Mouse (Mus musculus): ENCODE measurements around the gene Flad1. TPM values are rescaled to one million over a fixed set of nuclear protein-coding genes. Genes with fewer than 3 reads are reported as not detected.

Flad1 gene
- polyA plus RNA-seq, 2 experiments = 26.8 to 32.8 TPM

DNA sequence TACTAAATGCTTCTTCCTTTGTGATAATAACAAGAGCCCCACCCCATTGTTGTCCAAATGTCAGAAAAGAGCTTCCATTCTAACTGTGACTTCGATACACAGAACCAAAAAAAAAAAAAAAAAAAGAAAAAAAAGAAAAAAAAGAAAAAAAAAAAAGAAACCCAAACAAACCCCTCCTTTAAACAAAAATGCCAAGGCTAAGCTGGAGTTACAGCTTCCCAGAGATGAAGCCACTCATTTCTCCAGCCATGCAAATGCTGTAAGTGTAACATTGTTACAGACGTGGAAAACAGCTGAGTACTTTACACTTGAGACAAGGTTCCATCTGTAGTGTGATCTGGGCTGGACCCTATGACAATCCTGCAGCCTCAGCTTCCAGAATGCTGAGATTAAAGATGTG lies 5.5 kb upstream of the Flad1 start:
- 21% methylated on average over 2 of the region's 2 CpGs for WGBS

DNA sequence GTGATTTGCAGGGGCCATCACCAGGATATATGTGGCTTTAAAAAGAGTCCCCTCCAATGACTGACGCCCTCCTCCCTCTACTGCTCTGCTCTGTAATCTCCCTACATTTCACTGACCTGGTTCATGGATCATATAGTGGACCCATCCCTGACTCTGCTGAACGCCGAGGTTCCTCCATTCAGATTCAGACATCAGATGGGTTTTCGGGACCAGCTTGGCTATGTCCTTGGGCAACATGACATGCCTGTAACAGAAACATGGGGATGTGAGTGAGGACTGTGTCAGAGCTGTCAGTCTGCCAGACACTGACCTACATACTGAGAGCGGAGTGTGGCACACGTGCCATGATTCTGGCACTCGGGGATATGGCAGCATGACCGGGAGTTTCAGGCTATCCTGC lies 4.5 kb upstream of the Flad1 start:
- Histone ChIP-seq H3K4me3 (replicated peaks; ENCODE audit: low read length) (no peak overlapping the region), H3K4me1 (ENCODE audit: control insufficient read depth, insufficient read depth, low read length) (peaks cover 20% of the 10 kb centered on the region), H3K27ac (replicated peaks; ENCODE audit: low read depth, low read length) (no peak overlapping the region), H3K4me2 (replicated peaks; ENCODE audit: low read depth, low read length, severe bottlenecking) (no peak overlapping the region), H3K27me3 (ENCODE audit: control insufficient read depth, insufficient read depth, low read length) (no peaks in the 10 kb centered on the region), H3K9ac (ENCODE audit: low read depth, low read length, severe bottlenecking) (no peak overlapping the region), H3K9me3 (ENCODE audit: control insufficient read depth, low read length) (no peaks in the 10 kb centered on the region), H3K36me3 (ENCODE audit: control insufficient read depth, insufficient read depth, low read length) (peaks cover 29% of the 10 kb centered on the region)
- 96% methylated on average over 8 of the region's 8 CpGs for WGBS
- TF ChIP-seq POLR2A (IDR thresholded peaks at IDR 0.05; ENCODE audit: borderline replicate concordance, extremely low read depth, insufficient read depth, insufficient read length) = no peak
- DNase-seq (ENCODE audit: low spot score) (no peak), ATAC-seq (ENCODE audit: low FRiP score, low read depth) (no peak)

More for the DNA sequence above, 5.5 kb upstream of the Flad1 start:
- Histone ChIP-seq H3K4me1 (ENCODE audit: control insufficient read depth, insufficient read depth, low read length) (peaks cover 20% of the 10 kb centered on the region), H3K27me3 (ENCODE audit: control insufficient read depth, insufficient read depth, low read length) (no peaks in the 10 kb centered on the region), H3K36me3 (ENCODE audit: control insufficient read depth, insufficient read depth, low read length) (peaks cover 31% of the 10 kb centered on the region), H3K27ac (replicated peaks; ENCODE audit: low read depth, low read length) (peak overlapping the region; percentile 88; the same call in 1 of the 2 replicates), H3K9ac (ENCODE audit: low read depth, low read length, severe bottlenecking) (peak overlapping the region; percentile 64), H3K4me3 (replicated peaks; ENCODE audit: low read length) (peak overlapping the region; percentile 61), H3K4me2 (replicated peaks; ENCODE audit: low read depth, low read length, severe bottlenecking) (peak overlapping the region; percentile 84), H3K9me3 (ENCODE audit: control insufficient read depth, low read length) (no peaks in the 10 kb centered on the region)
- DNase-seq (ENCODE audit: low spot score) = no peak
- ATAC-seq (ENCODE audit: low FRiP score, low read depth) = no peak
- TF ChIP-seq POLR2A (IDR thresholded peaks at IDR 0.05; ENCODE audit: borderline replicate concordance, extremely low read depth, insufficient read depth, insufficient read length) = no peak

DNA sequence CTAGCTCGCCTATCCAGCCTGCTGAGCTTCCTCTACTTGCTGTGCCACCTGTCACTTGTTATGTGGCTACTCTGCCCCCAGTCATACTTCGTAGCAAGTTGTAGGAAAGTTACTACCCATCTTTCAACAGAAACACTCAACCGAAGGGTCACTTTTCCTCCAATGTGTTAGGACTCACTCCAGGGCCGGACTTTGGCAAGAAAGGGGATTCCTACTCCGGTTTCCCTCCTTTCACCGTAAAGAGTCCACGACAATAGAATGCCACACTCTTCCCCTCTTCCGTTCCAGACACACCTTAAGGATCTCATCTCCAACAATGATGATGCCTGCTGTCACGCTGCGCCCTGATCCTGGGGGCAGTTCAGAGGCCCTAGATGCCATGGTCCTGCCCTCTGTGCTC lies 806 bp downstream of the Flad1 start:
- Histone ChIP-seq H3K4me2 (replicated peaks; ENCODE audit: low read depth, low read length, severe bottlenecking) (peak overlapping the region; percentile 72), H3K27ac (replicated peaks; ENCODE audit: low read depth, low read length) (no peak overlapping the region), H3K36me3 (ENCODE audit: control insufficient read depth, insufficient read depth, low read length) (peaks cover 31% of the 10 kb centered on the region), H3K27me3 (ENCODE audit: control insufficient read depth, insufficient read depth, low read length) (no peaks in the 10 kb centered on the region), H3K9me3 (ENCODE audit: control insufficient read depth, low read length) (no peaks in the 10 kb centered on the region), H3K9ac (ENCODE audit: low read depth, low read length, severe bottlenecking) (peak overlapping the region; percentile 21; the same call in 1 of the 2 replicates), H3K4me1 (ENCODE audit: control insufficient read depth, insufficient read depth, low read length) (peaks cover 7% of the 10 kb centered on the region), H3K4me3 (replicated peaks; ENCODE audit: low read length) (peak overlapping the region; percentile 50)
- WGBS = 77% methylated on average over 10 of the region's 10 CpGs
- no peak for TF ChIP-seq POLR2A (IDR thresholded peaks at IDR 0.05; ENCODE audit: borderline replicate concordance, extremely low read depth, insufficient read depth, insufficient read length)
- ATAC-seq (ENCODE audit: low FRiP score, low read depth) (no peak), DNase-seq (ENCODE audit: low spot score) (no peak)

DNA sequence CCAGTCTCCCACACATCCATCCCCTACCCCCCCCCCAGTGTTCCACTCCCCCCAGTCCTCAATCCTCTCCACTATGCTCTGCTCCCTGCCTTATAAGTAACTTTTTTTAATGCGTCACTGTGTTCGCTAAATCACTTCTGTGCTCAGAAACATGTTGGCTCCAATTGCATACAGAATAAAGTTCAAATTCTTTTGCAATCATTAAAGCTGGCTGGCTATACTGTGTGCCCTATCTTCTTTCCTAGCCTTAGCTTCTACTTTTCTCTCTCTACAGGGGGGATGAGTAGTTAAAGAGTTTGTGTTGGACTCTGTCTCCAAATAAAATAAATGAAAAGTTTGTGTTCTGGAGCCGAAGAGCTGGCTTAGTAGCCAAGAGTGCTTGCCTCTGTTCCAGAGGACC lies 2.0 kb downstream of the Flad1 start:
- no peaks in the 10 kb centered on the region for H3K27me3 ChIP-seq (ENCODE audit: control insufficient read depth, insufficient read depth, low read length)
- ATAC-seq (ENCODE audit: low FRiP score, low read depth) = no peak
- H3K27ac ChIP-seq (replicated peaks; ENCODE audit: low read depth, low read length) = no peak overlapping the region
- no peak for DNase-seq (ENCODE audit: low spot score)
- 91% methylated on average over 3 of the region's 3 CpGs for WGBS
- no peak overlapping the region for H3K4me3 ChIP-seq (replicated peaks; ENCODE audit: low read length)
- H3K9ac ChIP-seq (ENCODE audit: low read depth, low read length, severe bottlenecking) = no peak overlapping the region
- H3K4me1 ChIP-seq (ENCODE audit: control insufficient read depth, insufficient read depth, low read length) = peaks cover 7% of the 10 kb centered on the region
- TF ChIP-seq POLR2A (IDR thresholded peaks at IDR 0.05; ENCODE audit: borderline replicate concordance, extremely low read depth, insufficient read depth, insufficient read length) = no peak
- peaks cover 27% of the 10 kb centered on the region for H3K36me3 ChIP-seq (ENCODE audit: control insufficient read depth, insufficient read depth, low read length)
- H3K4me2 ChIP-seq (replicated peaks; ENCODE audit: low read depth, low read length, severe bottlenecking) = no peak overlapping the region
- H3K9me3 ChIP-seq (ENCODE audit: control insufficient read depth, low read length) = no peaks in the 10 kb centered on the region

DNA sequence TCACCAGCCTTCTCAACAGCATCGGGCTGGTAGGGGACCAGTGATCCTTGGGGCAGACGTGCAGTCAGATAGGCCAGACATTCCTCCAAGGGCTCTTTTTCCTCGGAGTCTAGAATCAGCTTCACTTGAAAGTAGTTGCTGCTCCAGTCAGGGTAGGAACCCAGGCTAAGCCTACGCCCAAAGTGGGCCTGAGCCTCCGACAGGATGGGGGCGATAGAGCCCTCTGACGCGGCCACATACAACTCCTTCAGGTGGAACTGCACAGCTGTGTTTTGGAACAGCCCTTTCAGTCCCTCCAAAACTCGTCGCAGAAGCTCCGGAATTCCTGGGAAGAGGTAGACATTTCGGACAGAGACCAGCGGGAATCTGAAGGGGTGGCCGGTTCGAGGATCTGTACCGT lies 3.2 kb downstream of the Flad1 start:
- Histone ChIP-seq H3K4me1 (ENCODE audit: control insufficient read depth, insufficient read depth, low read length) (peaks cover 7% of the 10 kb centered on the region), H3K9me3 (ENCODE audit: control insufficient read depth, low read length) (no peaks in the 10 kb centered on the region), H3K4me3 (replicated peaks; ENCODE audit: low read length) (no peak overlapping the region), H3K9ac (ENCODE audit: low read depth, low read length, severe bottlenecking) (no peak overlapping the region), H3K27ac (replicated peaks; ENCODE audit: low read depth, low read length) (no peak overlapping the region), H3K27me3 (ENCODE audit: control insufficient read depth, insufficient read depth, low read length) (no peaks in the 10 kb centered on the region), H3K36me3 (ENCODE audit: control insufficient read depth, insufficient read depth, low read length) (peaks cover 26% of the 10 kb centered on the region), H3K4me2 (replicated peaks; ENCODE audit: low read depth, low read length, severe bottlenecking) (no peak overlapping the region)
- TF ChIP-seq POLR2A (IDR thresholded peaks at IDR 0.05; ENCODE audit: borderline replicate concordance, extremely low read depth, insufficient read depth, insufficient read length) = no peak
- WGBS = 68% methylated on average over 16 of the region's 16 CpGs
- ATAC-seq (ENCODE audit: low FRiP score, low read depth) (no peak), DNase-seq (ENCODE audit: low spot score) (no peak)

DNA sequence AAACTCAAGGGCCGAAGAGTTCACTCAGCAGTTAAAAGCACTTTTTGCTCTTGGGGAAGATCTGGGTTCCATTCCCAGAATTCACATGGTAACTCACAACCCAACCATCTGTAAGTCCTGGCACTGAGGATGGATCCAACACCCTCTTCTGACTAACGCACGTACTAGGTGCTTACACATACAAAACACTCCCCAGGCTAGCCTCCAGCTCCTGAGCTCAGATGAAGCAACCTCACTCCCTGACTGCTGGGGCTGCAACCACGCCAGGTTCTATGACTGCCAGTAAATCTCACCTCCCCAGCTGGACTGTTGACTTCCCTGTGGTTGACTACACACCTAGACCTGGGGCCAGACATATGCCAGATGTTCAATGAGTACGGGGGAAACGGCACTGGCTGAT lies 4.8 kb downstream of the Flad1 start:
- WGBS = 92% methylated on average over 6 of the region's 6 CpGs
- Histone ChIP-seq H3K36me3 (ENCODE audit: control insufficient read depth, insufficient read depth, low read length) (peaks cover 38% of the 10 kb centered on the region), H3K4me2 (replicated peaks; ENCODE audit: low read depth, low read length, severe bottlenecking) (no peak overlapping the region)

More for the DNA sequence above, 4.8 kb downstream of the Flad1 start:
- H3K9ac ChIP-seq (ENCODE audit: low read depth, low read length, severe bottlenecking) = no peak overlapping the region
- H3K4me1 ChIP-seq (ENCODE audit: control insufficient read depth, insufficient read depth, low read length) = peaks cover 7% of the 10 kb centered on the region
- no peak for TF ChIP-seq POLR2A (IDR thresholded peaks at IDR 0.05; ENCODE audit: borderline replicate concordance, extremely low read depth, insufficient read depth, insufficient read length)
- H3K27ac ChIP-seq (replicated peaks; ENCODE audit: low read depth, low read length) = no peak overlapping the region
- H3K4me3 ChIP-seq (replicated peaks; ENCODE audit: low read length) = no peak overlapping the region
- no peaks in the 10 kb centered on the region for H3K9me3 ChIP-seq (ENCODE audit: control insufficient read depth, low read length)
- H3K27me3 ChIP-seq (ENCODE audit: control insufficient read depth, insufficient read depth, low read length) = no peaks in the 10 kb centered on the region
- no peak for DNase-seq (ENCODE audit: low spot score)
- ATAC-seq (ENCODE audit: low FRiP score, low read depth) = no peak
